Mouse (Mus musculus): ENCODE data around the gene Gm37240. TPM values are rescaled to one million over a fixed set of nuclear protein-coding genes. Genes with fewer than 3 reads are reported as not detected.

Gene Gm37240
- total RNA-seq, 1 experiment, result 1.2 TPM

DNA sequence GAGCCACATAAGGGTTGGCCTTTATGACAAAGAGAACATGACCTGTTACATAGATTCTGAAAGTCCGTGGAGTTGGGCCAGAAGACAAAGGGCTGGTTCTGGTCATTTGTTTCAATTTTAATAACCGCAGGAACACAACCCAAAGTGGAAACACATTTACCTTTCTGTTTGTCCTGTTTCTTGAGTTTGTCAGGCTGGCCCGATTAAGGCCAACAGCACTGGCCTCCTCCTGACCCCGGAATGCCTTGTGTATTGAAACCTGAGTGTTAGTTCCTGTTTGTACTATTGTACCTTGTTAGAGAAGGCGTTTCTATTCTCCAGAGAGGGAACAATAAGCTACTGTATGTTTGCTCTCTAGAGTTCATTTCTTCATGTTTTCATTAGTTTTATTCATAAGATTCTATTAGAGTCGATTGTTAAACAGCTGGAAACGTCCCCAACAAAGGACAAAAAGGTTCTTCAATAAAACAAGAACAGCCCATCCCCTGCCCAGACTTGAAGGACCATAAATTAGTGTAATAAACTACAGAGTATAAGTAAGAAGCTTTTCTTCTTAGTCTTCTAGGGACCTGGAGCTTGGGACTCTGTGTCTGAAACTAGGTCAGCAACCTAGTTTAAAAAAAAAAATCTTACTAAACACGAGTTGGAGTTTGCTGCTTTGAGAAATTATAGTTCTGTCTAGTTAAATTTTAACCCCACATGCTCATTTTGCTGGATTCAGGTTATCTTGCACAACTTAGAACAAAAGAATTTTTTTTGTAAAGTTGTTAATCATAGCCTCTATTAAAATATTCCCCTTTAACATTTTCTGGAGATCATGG is 1112.9 kb downstream of the Gm37240 start:
- TF ChIP-seq HCFC1 (IDR thresholded peaks at IDR 0.05; ENCODE audit: borderline replicate concordance, insufficient read depth, low read length) (no peak), ZNF384 (IDR thresholded peaks at IDR 0.05; ENCODE audit: low read depth, low read length) (no peak), ZC3H11A (IDR thresholded peaks at IDR 0.05; ENCODE audit: borderline replicate concordance, low read depth, low read length) (no peak), MAFK (IDR thresholded peaks at IDR 0.05; ENCODE audit: insufficient read depth, low read depth, low read length) (no peak), CHD2 (IDR thresholded peaks at IDR 0.05; ENCODE audit: low read depth, low read length) (no peak)
- no peaks in the 10 kb centered on the region for H3K36me3 ChIP-seq (ENCODE audit: control insufficient read depth, insufficient read depth, low read length, poor library complexity, severe bottlenecking)
- no peak overlapping the region for H3K27ac ChIP-seq (ENCODE audit: insufficient read depth, low read depth, low read length, poor library complexity, severe bottlenecking)
- in situ Hi-C loops (cut with MboI; ENCODE audit: low sequenced_read_pairs in 2 of 2, unreplicated experiment in 2 of 2), result no loop called here
- peaks cover 0 to 2% of the 10 kb centered on the region in 2 experiments; a peak in 1 of 4 replicates for H3K4me1 ChIP-seq (ENCODE audit: control insufficient read depth in 2 of 2, insufficient read depth in 2 of 2, low read length in 2 of 2, poor library complexity in 1 of 2)
- H3K9ac ChIP-seq (ENCODE audit: insufficient read depth, low read depth, low read length, poor library complexity, severe bottlenecking), result no peak overlapping the region
- H3K4me3 ChIP-seq (ENCODE audit: insufficient read depth in 1 of 2, low read depth in 1 of 2, low read length in 2 of 2, poor library complexity in 1 of 2, severe bottlenecking in 1 of 2), result no peak overlapping the region
- H3K9me3 ChIP-seq (ENCODE audit: control insufficient read depth, insufficient read depth, low read depth, low read length), result no peaks in the 10 kb centered on the region
- no peak for DNase-seq (ENCODE audit: low read depth, low spot score)

GRCm38 (mm10) chr3:84771980-84772379 is 1115.3 kb downstream of the Gm37240 start:
- H3K27ac ChIP-seq (ENCODE audit: insufficient read depth, low read depth, low read length, poor library complexity, severe bottlenecking), result no peak overlapping the region
- no peaks in the 10 kb centered on the region for H3K9me3 ChIP-seq (ENCODE audit: control insufficient read depth, insufficient read depth, low read depth, low read length)
- no peak for DNase-seq (ENCODE audit: low read depth, low spot score)
- TF ChIP-seq ZNF384 (IDR thresholded peaks at IDR 0.05; ENCODE audit: low read depth, low read length) (no peak), HCFC1 (IDR thresholded peaks at IDR 0.05; ENCODE audit: borderline replicate concordance, insufficient read depth, low read length) (no peak)
- no peak overlapping the region for H3K9ac ChIP-seq (ENCODE audit: insufficient read depth, low read depth, low read length, poor library complexity, severe bottlenecking)
- H3K4me3 ChIP-seq (ENCODE audit: insufficient read depth in 1 of 2, low read depth in 1 of 2, low read length in 2 of 2, poor library complexity in 1 of 2, severe bottlenecking in 1 of 2), result no peak overlapping the region
- H3K36me3 ChIP-seq (ENCODE audit: control insufficient read depth, insufficient read depth, low read length, poor library complexity, severe bottlenecking), result no peaks in the 10 kb centered on the region
- peaks cover 0 to 3% of the 10 kb centered on the region in 2 experiments; a peak in 1 of 4 replicates for H3K4me1 ChIP-seq (ENCODE audit: control insufficient read depth in 2 of 2, insufficient read depth in 2 of 2, low read length in 2 of 2, poor library complexity in 1 of 2)
- in situ Hi-C loops (cut with MboI; ENCODE audit: low sequenced_read_pairs in 2 of 2, unreplicated experiment in 2 of 2), result no loop called here

DNA sequence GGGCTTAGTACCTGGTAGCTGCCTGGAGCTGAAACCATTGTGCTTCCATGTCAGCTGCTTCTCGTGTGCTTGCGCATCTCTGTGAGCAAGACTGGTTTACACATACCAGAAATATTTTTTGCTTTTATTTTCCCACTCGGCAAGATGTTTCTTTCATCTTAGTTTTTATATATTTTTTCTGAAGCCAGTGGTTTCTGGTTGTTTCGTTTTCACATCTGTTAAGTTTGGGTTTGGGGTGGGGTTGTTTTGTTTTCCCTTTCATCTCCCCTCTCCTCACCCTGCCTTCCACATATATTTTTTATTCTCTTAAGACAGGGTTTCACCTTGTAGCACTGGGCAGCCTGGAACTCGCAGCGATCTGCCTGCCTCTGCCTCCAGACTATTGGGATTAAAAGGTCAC is 1116.8 kb downstream of the Gm37240 start:
- Histone ChIP-seq H3K36me3 (ENCODE audit: control insufficient read depth, insufficient read depth, low read length, poor library complexity, severe bottlenecking) (no peaks in the 10 kb centered on the region), H3K27ac (ENCODE audit: insufficient read depth, low read depth, low read length, poor library complexity, severe bottlenecking) (no peak overlapping the region), H3K9ac (ENCODE audit: insufficient read depth, low read depth, low read length, poor library complexity, severe bottlenecking) (no peak overlapping the region), H3K4me1 (ENCODE audit: control insufficient read depth in 2 of 2, insufficient read depth in 2 of 2, low read length in 2 of 2, poor library complexity in 1 of 2) (peaks cover 0 to 3% of the 10 kb centered on the region in 2 experiments; a peak in 1 of 4 replicates), H3K4me3 (ENCODE audit: insufficient read depth in 1 of 2, low read depth in 1 of 2, low read length in 2 of 2, poor library complexity in 1 of 2, severe bottlenecking in 1 of 2) (no peak overlapping the region), H3K9me3 (ENCODE audit: control insufficient read depth, insufficient read depth, low read depth, low read length) (no peaks in the 10 kb centered on the region)
- DNase-seq (ENCODE audit: low read depth, low spot score), result no peak
- in situ Hi-C loops (cut with MboI; ENCODE audit: low sequenced_read_pairs in 2 of 2, unreplicated experiment in 2 of 2), result no loop called here
- TF ChIP-seq ZC3H11A (IDR thresholded peaks at IDR 0.05; ENCODE audit: borderline replicate concordance, low read depth, low read length) (no peak), HCFC1 (IDR thresholded peaks at IDR 0.05; ENCODE audit: borderline replicate concordance, insufficient read depth, low read length) (no peak), MAFK (IDR thresholded peaks at IDR 0.05; ENCODE audit: insufficient read depth, low read depth, low read length) (no peak), ZNF384 (IDR thresholded peaks at IDR 0.05; ENCODE audit: low read depth, low read length) (no peak), CHD2 (IDR thresholded peaks at IDR 0.05; ENCODE audit: low read depth, low read length) (no peak)

DNA sequence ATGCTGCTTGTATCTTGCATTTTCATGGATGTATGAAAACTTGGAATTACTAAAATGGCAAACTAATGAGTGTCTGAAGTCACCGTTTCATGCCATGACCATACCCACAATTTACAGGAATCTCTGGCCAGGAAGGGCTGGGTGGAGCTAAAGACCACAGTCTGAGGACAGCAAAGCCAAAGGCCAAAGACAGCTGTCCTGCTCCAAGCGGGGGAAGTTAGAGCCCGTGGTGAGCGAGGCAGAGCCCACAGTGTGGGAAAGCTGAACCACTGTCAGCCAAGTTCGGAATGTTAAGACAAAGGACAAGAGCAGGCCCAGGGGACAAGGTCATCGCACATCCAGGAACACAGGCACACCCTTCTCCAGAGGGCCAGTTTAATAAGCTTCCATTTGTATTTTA is 1117.9 kb downstream of the Gm37240 start:
- TF ChIP-seq ZC3H11A (IDR thresholded peaks at IDR 0.05; ENCODE audit: borderline replicate concordance, low read depth, low read length), result no peak
- TF ChIP-seq ZNF384 (IDR thresholded peaks at IDR 0.05; ENCODE audit: low read depth, low read length), result no peak
- TF ChIP-seq MAFK (IDR thresholded peaks at IDR 0.05; ENCODE audit: insufficient read depth, low read depth, low read length), result no peak
- TF ChIP-seq CHD2 (IDR thresholded peaks at IDR 0.05; ENCODE audit: low read depth, low read length), result no peak
- no peak for TF ChIP-seq HCFC1 (IDR thresholded peaks at IDR 0.05; ENCODE audit: borderline replicate concordance, insufficient read depth, low read length)
- in situ Hi-C loops (cut with MboI; ENCODE audit: low sequenced_read_pairs in 2 of 2, unreplicated experiment in 2 of 2), result no loop called here

More for the DNA sequence above, 1117.9 kb downstream of the Gm37240 start:
- Histone ChIP-seq H3K4me1 (ENCODE audit: control insufficient read depth in 2 of 2, insufficient read depth in 2 of 2, low read length in 2 of 2, poor library complexity in 1 of 2) (peaks cover 0 to 3% of the 10 kb centered on the region in 2 experiments; a peak in 1 of 4 replicates), H3K36me3 (ENCODE audit: control insufficient read depth, insufficient read depth, low read length, poor library complexity, severe bottlenecking) (no peaks in the 10 kb centered on the region), H3K9me3 (ENCODE audit: control insufficient read depth, insufficient read depth, low read depth, low read length) (no peaks in the 10 kb centered on the region), H3K9ac (ENCODE audit: insufficient read depth, low read depth, low read length, poor library complexity, severe bottlenecking) (no peak overlapping the region), H3K27ac (ENCODE audit: insufficient read depth, low read depth, low read length, poor library complexity, severe bottlenecking) (no peak overlapping the region), H3K4me3 (ENCODE audit: insufficient read depth in 1 of 2, low read depth in 1 of 2, low read length in 2 of 2, poor library complexity in 1 of 2, severe bottlenecking in 1 of 2) (no peak overlapping the region)
- no peak for DNase-seq (ENCODE audit: low read depth, low spot score)

All from ES-E14 (cell line).